Mouse (Mus musculus) lung, embryonic 14.5 days (tissue): Measurements from ENCODE around the gene Nedd9. TPM values are rescaled to one million over a fixed set of nuclear protein-coding genes. Genes with fewer than 3 reads are reported as not detected.

Experiments
- ATAC-seq: fragments of 200-750 bp; cut with Nextera tagmentation; 2 replicates; pipeline ENCODE4 v1.8.0; 2017; ENCODE audit warnings: mild to moderate bottlenecking, moderate TSS enrichment, moderate library complexity; ENCODE audit not compliant: insufficient read depth
- DNase-seq: peaks from one replicate; pipeline ENCODE4 v3.0.0-alpha.2; 2015
- H3K27ac ChIP-seq: fragments of 300-500 bp; sonication (generic); 2 replicates; pipeline ENCODE4 v1.5.1; 2014; ENCODE audit warnings: low read depth, mild to moderate bottlenecking, moderate library complexity
- H3K27me3 ChIP-seq: fragments of 300-500 bp; sonication (generic); 2 replicates; pipeline ENCODE4 v1.6.1; 2014; ENCODE audit warnings: low read length, control low read depth; ENCODE audit not compliant: insufficient read depth
- H3K36me3 ChIP-seq: fragments of 300-500 bp; sonication (generic); 2 replicates; pipeline ENCODE4 v1.6.1; 2014; ENCODE audit warnings: control low read depth; ENCODE audit not compliant: insufficient read depth
- H3K4me1 ChIP-seq: fragments of 300-500 bp; sonication (generic); 2 replicates; pipeline ENCODE4 v1.6.1; 2014; ENCODE audit warnings: antibody characterized with exemption, control low read depth; ENCODE audit not compliant: insufficient read depth
- H3K4me2 ChIP-seq: fragments of 300-500 bp; sonication (generic); 2 replicates; pipeline ENCODE4 v1.6.1; 2014; ENCODE audit warnings: mild to moderate bottlenecking
- H3K4me3 ChIP-seq: fragments of 300-500 bp; sonication (generic); 2 replicates; pipeline ENCODE4 v1.5.1; 2014; ENCODE audit warnings: low read depth, low read length
- H3K9ac ChIP-seq: fragments of 300-500 bp; sonication (generic); 2 replicates; pipeline ENCODE4 v1.6.1; 2014
- H3K9me3 ChIP-seq: fragments of 300-500 bp; sonication (generic); 2 replicates; pipeline ENCODE4 v1.6.1; 2016; ENCODE audit warnings: low read depth, low read length, control low read depth
- CTCF ChIP-seq: IDR thresholded peaks from 2 replicates; pipeline ENCODE4 v1.5.1; 2016; ENCODE audit warnings: antibody characterized with exemption, low read depth
- WGBS: fragments of 180-500 bp; shearing (Covaris S2); extraction: QIAGEN DNeasy Blood & Tissue Kit; methylation state at CpG from one replicate; pipeline ENCODE4 v1.1.7; 2014; 5-methylcytosine and 5-hydroxymethylcytosine counted together
- polyA plus RNA-seq: library from polyadenylated mRNA; unstranded; fragments of >200 nt; fragmentation: Nextera tagmentation; extraction: Ambion mirVana; gene quantifications from 2 replicates; pipeline ENCODE4 v1.2.1, GENCODE M21; 2014

Nedd9 gene
- polyA plus RNA-seq, 1 experiment from 2014 or later = 89.4 TPM

DNA sequence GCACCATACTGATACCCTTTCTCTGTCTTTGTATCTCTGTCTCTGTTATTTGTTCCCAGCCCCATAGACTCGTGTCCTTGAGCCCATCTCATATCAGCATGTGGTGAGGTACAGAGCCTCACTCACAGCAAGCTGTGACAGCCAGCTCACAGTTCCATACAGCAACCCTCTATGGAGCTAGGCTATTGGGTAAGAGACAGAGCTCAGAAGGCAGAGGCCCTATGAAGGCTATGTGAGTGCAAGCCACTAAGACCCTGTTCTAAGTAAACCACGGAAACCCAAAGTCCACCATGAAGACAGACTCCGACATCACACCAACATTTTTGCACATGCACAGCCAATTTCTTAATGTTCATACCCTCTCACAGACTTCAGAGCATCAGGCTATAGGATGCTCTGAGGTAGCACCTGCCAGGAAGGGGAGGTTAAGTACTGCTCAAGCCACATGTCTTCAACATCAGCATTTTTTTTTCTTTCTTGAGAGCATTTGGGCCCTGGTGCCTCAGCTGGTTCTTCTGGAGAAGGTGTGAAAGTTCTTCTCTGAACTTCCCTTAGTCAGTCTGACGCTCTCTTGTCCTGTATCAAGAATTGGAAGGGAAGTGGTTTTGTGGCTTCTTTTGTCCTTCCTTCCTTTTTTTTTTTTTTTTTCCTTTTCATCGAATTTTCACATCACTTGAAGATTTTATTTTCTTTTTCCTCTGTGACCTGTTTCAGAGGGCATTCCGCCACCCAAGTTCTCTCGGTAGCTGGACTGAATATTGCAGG is 105.9 kb downstream of the Nedd9 start:
- H3K4me1 ChIP-seq = no peaks in the 10 kb centered on the region
- no peak for TF ChIP-seq CTCF
- 75% methylated on average over 7 of the region's 7 CpGs for WGBS
- H3K9ac ChIP-seq = no peak overlapping the region
- no peak for ATAC-seq
- no peak overlapping the region for H3K4me3 ChIP-seq
- no peaks in the 10 kb centered on the region for H3K9me3 ChIP-seq
- no peaks in the 10 kb centered on the region for H3K27me3 ChIP-seq
- H3K4me2 ChIP-seq = no peak overlapping the region
- H3K36me3 ChIP-seq = no peaks in the 10 kb centered on the region
- DNase-seq = no peak
- no peak overlapping the region for H3K27ac ChIP-seq

DNA sequence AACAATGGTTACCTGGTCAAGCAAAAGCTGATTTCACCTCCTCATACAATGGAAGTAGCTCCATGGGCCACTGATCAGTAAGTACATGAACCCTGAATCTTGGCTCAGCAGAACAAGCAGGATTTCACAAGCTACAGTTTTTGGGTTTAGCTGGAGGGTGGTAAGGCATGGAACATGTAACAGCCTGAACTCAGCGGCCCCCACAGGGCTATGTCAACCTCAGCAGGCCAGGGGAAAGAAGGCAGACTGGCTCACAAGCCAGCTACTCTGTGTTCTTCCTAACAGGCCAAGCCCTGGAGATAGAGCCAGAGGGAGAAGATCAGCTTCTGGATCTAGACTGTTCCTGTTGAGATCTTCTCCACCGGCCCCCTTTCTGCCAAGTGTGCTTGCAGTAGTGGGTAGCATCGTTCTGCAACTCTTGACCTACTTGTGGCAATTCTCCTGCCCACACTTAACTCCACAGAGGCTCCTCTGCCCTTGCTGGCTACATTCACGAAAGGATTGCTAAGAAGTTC is 107.2 kb downstream of the Nedd9 start:
- ATAC-seq = no peak
- WGBS = 84% methylated on average over 4 of the region's 4 CpGs
- H3K9me3 ChIP-seq = no peaks in the 10 kb centered on the region
- no peaks in the 10 kb centered on the region for H3K4me1 ChIP-seq
- no peak overlapping the region for H3K4me2 ChIP-seq
- TF ChIP-seq CTCF = no peak
- no peak overlapping the region for H3K9ac ChIP-seq
- DNase-seq = no peak
- no peaks in the 10 kb centered on the region for H3K27me3 ChIP-seq
- H3K27ac ChIP-seq = no peak overlapping the region
- no peak overlapping the region for H3K4me3 ChIP-seq
- H3K36me3 ChIP-seq = no peaks in the 10 kb centered on the region

DNA sequence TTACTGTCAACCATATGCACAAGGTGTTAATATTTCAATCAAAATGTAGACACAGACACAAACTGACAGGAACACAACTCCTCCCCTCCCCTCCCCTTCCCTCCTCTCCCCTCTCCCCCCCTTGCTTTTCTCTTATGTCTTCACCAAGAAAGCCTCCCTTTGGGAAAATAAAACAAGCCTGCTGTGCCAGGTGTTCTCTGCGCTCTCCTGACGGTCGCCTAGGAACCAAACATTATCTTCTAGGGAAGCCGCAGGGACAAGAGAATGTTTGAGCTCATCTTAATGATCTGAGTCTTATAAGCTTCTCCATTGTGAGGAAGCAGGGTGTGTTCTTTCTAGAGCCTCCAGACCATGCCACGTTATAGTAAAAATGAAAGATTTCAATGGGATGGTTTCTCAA is 108.7 kb downstream of the Nedd9 start:
- Histone ChIP-seq H3K9me3 (no peaks in the 10 kb centered on the region), H3K36me3 (no peaks in the 10 kb centered on the region), H3K27me3 (no peaks in the 10 kb centered on the region), H3K9ac (no peak overlapping the region), H3K4me1 (no peaks in the 10 kb centered on the region), H3K27ac (no peak overlapping the region), H3K4me3 (no peak overlapping the region), H3K4me2 (no peak overlapping the region)
- no peak for ATAC-seq
- no peak for TF ChIP-seq CTCF
- DNase-seq = no peak
- 57% methylated on average over 5 of the region's 5 CpGs for WGBS

DNA sequence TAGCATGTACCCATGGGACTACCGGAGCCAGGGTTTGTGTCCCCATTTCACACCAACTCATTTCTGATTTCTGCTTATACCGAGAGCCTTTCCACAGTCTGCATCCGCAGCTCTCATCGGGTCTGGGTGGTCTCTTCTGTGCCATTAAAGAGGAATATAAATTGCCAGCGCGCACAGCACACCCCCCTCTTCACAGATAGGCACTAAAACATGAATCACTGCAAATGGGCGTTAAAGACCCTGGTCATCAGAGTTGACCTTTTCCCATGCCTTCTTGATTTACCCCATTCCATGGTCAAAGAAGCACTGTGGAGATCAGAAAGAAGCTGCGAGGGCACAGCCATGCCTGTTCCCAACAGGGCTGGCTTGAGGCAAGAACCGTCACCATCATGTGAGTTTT is 109.3 kb downstream of the Nedd9 start:
- Histone ChIP-seq H3K4me1 (no peaks in the 10 kb centered on the region), H3K9ac (no peak overlapping the region), H3K27ac (no peak overlapping the region), H3K36me3 (no peaks in the 10 kb centered on the region), H3K27me3 (no peaks in the 10 kb centered on the region), H3K4me3 (no peak overlapping the region), H3K4me2 (no peak overlapping the region), H3K9me3 (no peaks in the 10 kb centered on the region)
- 85% methylated on average over 9 of the region's 9 CpGs for WGBS
- DNase-seq (no peak), ATAC-seq (no peak)
- no peak for TF ChIP-seq CTCF

DNA sequence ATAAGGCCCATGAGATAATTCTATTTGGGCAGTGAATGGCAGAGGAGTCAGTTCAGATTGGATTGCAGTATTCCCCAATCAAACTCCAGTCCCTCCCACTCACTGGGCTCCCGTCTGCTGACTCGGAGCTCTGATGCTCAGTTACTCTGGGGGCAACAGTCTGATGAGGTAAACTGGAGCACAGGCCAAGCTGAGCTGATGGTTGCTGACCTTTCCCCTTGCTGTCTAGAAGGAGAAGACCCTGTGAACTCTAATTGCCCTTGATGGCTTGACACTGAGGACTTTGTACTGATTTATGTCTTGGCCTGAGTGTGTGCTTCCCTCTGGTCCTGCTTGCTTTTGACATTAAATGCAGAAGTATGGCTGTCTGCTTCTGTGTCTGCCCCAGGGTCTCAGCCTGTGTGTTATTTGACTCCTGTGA is 110.1 kb downstream of the Nedd9 start:
- H3K9ac ChIP-seq = no peak overlapping the region
- no peak overlapping the region for H3K4me3 ChIP-seq
- no peak for TF ChIP-seq CTCF
- H3K36me3 ChIP-seq = no peaks in the 10 kb centered on the region
- H3K27ac ChIP-seq = no peak overlapping the region
- ATAC-seq = no peak
- H3K27me3 ChIP-seq = no peaks in the 10 kb centered on the region
- 0 out of 2 replicates have a peak, but pooled peaks cover 2% of the 10 kb centered on the region for H3K4me1 ChIP-seq
- no peaks in the 10 kb centered on the region for H3K9me3 ChIP-seq
- no peak for DNase-seq
- no peak overlapping the region for H3K4me2 ChIP-seq
- WGBS = 40% methylated on average over 2 of the region's 2 CpGs

- ATAC-seq = no peak
Observed at GRCm38 (mm10) chr13:41376111-41376510, 111.1 kb downstream of the Nedd9 start.

DNA sequence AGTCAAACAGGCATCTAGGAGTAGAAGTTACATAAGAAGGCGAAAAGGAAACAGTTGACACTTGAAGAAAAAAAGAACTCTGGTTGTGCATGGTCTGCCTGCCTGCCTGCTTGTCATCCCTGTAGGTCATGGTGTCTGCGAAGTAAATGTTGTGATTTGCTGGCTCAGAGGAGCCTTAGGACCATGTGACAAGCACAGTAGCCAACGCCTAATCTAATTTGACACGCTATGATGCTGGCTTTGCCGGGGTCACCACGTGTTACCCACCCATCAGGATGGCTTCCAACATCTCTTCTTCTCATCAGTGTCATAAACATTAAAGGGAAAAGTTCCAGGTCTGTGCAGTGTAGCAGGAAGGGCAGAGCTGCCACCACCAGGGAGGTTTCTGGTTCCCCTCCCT is 111.5 kb downstream of the Nedd9 start:
- no peak overlapping the region for H3K27ac ChIP-seq
- no peak overlapping the region for H3K9ac ChIP-seq
- H3K9me3 ChIP-seq = no peaks in the 10 kb centered on the region
- no peaks in the 10 kb centered on the region for H3K36me3 ChIP-seq
- DNase-seq (no peak), ATAC-seq (no peak)
- H3K27me3 ChIP-seq = no peaks in the 10 kb centered on the region
- H3K4me2 ChIP-seq = no peak overlapping the region
- TF ChIP-seq CTCF = no peak
- H3K4me1 ChIP-seq = 0 out of 2 replicates have a peak, but pooled peaks cover 4% of the 10 kb centered on the region
- 68% methylated on average over 6 of the region's 6 CpGs for WGBS
- no peak overlapping the region for H3K4me3 ChIP-seq

More at GRCm38 (mm10) chr13:41376111-41376510, 111.1 kb downstream of the Nedd9 start:
- H3K4me2 ChIP-seq = no peak overlapping the region
- 75% methylated on average over 4 of the region's 4 CpGs for WGBS
- no peaks in the 10 kb centered on the region for H3K36me3 ChIP-seq
- H3K27ac ChIP-seq = no peak overlapping the region
- no peaks in the 10 kb centered on the region for H3K9me3 ChIP-seq
- H3K27me3 ChIP-seq = no peaks in the 10 kb centered on the region
- 0 out of 2 replicates have a peak, but pooled peaks cover 4% of the 10 kb centered on the region for H3K4me1 ChIP-seq
- no peak overlapping the region for H3K9ac ChIP-seq
- DNase-seq = no peak
- no peak overlapping the region for H3K4me3 ChIP-seq
- TF ChIP-seq CTCF = no peak
